Mouse (Mus musculus) ES-Bruce4 (cell line): Measurements from ENCODE around the gene Dlk2.

Source experiments
- CTCF ChIP-seq: IDR thresholded peaks from one replicate; pipeline ENCODE4 v1.8.1; 2011; ENCODE audit warnings: low read depth, low read length
- POLR2A ChIP-seq: IDR thresholded peaks from one replicate; pipeline ENCODE4 v1.8.1; 2011; ENCODE audit warnings: low read length; ENCODE audit not compliant: insufficient read depth

DNA sequence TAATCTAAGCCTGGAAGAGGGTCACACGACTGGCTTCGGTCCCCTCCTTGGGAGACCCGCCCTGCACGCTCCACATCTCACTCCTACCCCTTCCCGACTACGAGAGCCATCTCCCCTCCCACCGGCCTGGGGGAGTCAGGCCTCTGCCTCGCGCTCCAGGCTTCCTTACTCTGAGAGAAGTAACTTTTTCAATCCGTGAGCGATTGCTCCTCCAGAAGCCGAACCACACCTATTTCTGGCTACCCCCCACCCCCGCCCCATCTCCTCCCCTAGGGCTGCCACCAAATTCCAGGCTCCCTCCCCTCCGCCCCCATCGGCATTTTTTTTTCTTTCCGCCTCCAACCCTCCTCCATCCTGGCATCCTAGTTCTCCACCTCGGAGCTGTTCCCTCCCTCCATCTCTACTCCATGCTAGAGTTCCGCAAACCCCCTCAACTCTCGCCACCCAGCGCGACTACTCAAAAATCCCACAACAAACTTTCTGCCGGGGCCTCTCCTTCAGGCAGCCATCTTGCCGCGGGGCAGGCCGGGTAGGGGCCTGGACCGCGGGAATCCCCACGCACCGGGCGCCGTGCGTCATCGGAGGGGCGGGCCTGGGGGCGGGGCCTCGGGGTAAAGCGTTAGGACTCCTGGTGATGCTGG, 14.6 kb upstream of the Dlk2 start, which contains the start of gene Tjap1:
- no peak for TF ChIP-seq CTCF
- peak; percentile 11 for TF ChIP-seq POLR2A
